Mouse (Mus musculus) CH12.LX (cell line): ENCODE measurements around the gene Anp32b. TPM values are rescaled to one million over a fixed set of nuclear protein-coding genes. Genes with fewer than 3 reads are reported as not detected.

Experiments
- DNase-seq: peaks from one replicate; pipeline ENCODE4 v3.0.0-alpha.2; 2013; ENCODE audit errors: extremely low read depth
- H3K27ac ChIP-seq: 2 replicates; pipeline ENCODE4 v1.5.1; 2012; ENCODE audit warnings: low read depth, mild to moderate bottlenecking, control low read depth, moderate library complexity; ENCODE audit not compliant: insufficient read depth
- H3K27me3 ChIP-seq: replicated peaks from 2 replicates; pipeline ENCODE3; 2012; ENCODE audit warnings: inconsistent platforms
- H3K36me3 ChIP-seq, 2 experiments: replicated peaks in 1 of 2; 2 replicates each; pipeline versions ENCODE3 to v1.6.1; 2012; ENCODE audit warnings: inconsistent platforms in 1 of 2, low read length in 1 of 2, mild to moderate bottlenecking in 1 of 2, mixed read lengths in 1 of 2, moderate library complexity in 1 of 2; ENCODE audit not compliant: control insufficient read depth in 1 of 2, insufficient read depth in 1 of 2
- H3K4me1 ChIP-seq, 2 experiments: 2 replicates each; pipeline ENCODE4 v1.6.1; 2012; ENCODE audit warnings: inconsistent platforms in 1 of 2, moderate library complexity in 1 of 2; ENCODE audit not compliant: insufficient read depth in 2 of 2, control insufficient read depth in 1 of 2
- H3K4me2 ChIP-seq: 2 replicates; pipeline ENCODE4 v1.6.1; 2012; ENCODE audit warnings: low read depth, mild to moderate bottlenecking, control low read depth; ENCODE audit not compliant: poor library complexity, insufficient read depth, severe bottlenecking
- H3K4me3 ChIP-seq, 3 experiments: fragments of 150-350 bp in 1 of 3; sonication (generic) in 1 of 3; replicated peaks in 1 of 3; 2 replicates each; pipeline versions ENCODE3 to v1.5.1; 2011 to 2012; ENCODE audit warnings: low read depth in 2 of 3, low read length in 2 of 3, mild to moderate bottlenecking in 2 of 3, moderate library complexity in 2 of 3, control low read depth in 1 of 3, improper control_type of control experiment in 1 of 3, inconsistent platforms in 1 of 3, mixed read lengths in 1 of 3; ENCODE audit not compliant: poor library complexity in 1 of 3
- H3K79me2 ChIP-seq: replicated peaks from 2 replicates; pipeline ENCODE4 v1.6.1; 2012; ENCODE audit warnings: mild to moderate bottlenecking, moderate library complexity; ENCODE audit not compliant: control insufficient read depth, poor library complexity, insufficient read depth, severe bottlenecking; ENCODE audit errors: extremely low read depth
- H3K9ac ChIP-seq: 2 replicates; pipeline ENCODE4 v1.6.1; 2012; ENCODE audit warnings: low read depth, mild to moderate bottlenecking, control low read depth, moderate library complexity; ENCODE audit not compliant: insufficient read depth
- H3K9me3 ChIP-seq: replicated peaks from 2 replicates; pipeline ENCODE3; 2012; ENCODE audit warnings: low read length, inconsistent platforms, mixed read lengths
- CHD2 ChIP-seq: IDR thresholded peaks from 2 replicates; pipeline ENCODE4 v1.6.1; 2011; ENCODE audit warnings: low read length, improper control_type of control experiment
- E2F4 ChIP-seq: IDR thresholded peaks from 2 replicates; pipeline ENCODE4 v1.6.1; 2011; ENCODE audit warnings: low read depth, low read length, improper control_type of control experiment; ENCODE audit not compliant: insufficient replicate concordance
- GABPA ChIP-seq: IDR thresholded peaks from 2 replicates; pipeline ENCODE4 v1.6.1; 2012; ENCODE audit warnings: low read depth, low read length, improper control_type of control experiment, inconsistent platforms; ENCODE audit not compliant: insufficient replicate concordance
- IRF4 ChIP-seq: IDR thresholded peaks from 2 replicates; pipeline ENCODE4 v1.6.1; 2014; ENCODE audit warnings: low read depth, mild to moderate bottlenecking, inconsistent platforms, low read length, improper control_type of control experiment
- JUND ChIP-seq: conservative IDR thresholded peaks from 2 replicates; pipeline ENCODE4 v1.6.1; 2011; ENCODE audit warnings: low read depth, low read length, improper control_type of control experiment
- KAT2A ChIP-seq: IDR thresholded peaks from 2 replicates; pipeline ENCODE4 v1.6.1; 2012; ENCODE audit warnings: low read length, improper control_type of control experiment, inconsistent platforms; ENCODE audit not compliant: insufficient replicate concordance
- MEF2A ChIP-seq: IDR thresholded peaks from 2 replicates; pipeline ENCODE4 v1.6.1; 2014; ENCODE audit warnings: low read depth, mild to moderate bottlenecking, inconsistent platforms, low read length, improper control_type of control experiment, borderline replicate concordance
- MXI1 ChIP-seq: IDR thresholded peaks from 2 replicates; pipeline ENCODE4 v1.6.1; 2011; ENCODE audit warnings: mild to moderate bottlenecking, low read depth, low read length, improper control_type of control experiment
- MYC ChIP-seq: IDR thresholded peaks from 2 replicates; pipeline ENCODE4 v1.6.1; 2011; ENCODE audit warnings: low read depth, mild to moderate bottlenecking, improper control_type of control experiment, low read length
- NRF1 ChIP-seq: IDR thresholded peaks from 2 replicates; pipeline ENCODE4 v1.6.1; 2014; ENCODE audit warnings: low read depth, mild to moderate bottlenecking, inconsistent platforms, low read length, improper control_type of control experiment, moderate library complexity
- PAX5 ChIP-seq: IDR thresholded peaks from 2 replicates; pipeline ENCODE4 v1.6.1; 2012; ENCODE audit warnings: low read length, inconsistent platforms, mixed read lengths
- RCOR1 ChIP-seq: conservative IDR thresholded peaks from 2 replicates; pipeline ENCODE4 v1.6.1; 2012; ENCODE audit warnings: low read depth, mild to moderate bottlenecking, inconsistent platforms, low read length, improper control_type of control experiment
- SIN3A ChIP-seq: IDR thresholded peaks from 2 replicates; pipeline ENCODE4 v1.6.1; 2012; ENCODE audit warnings: low read length, improper control_type of control experiment, inconsistent platforms
- SMC3 ChIP-seq: IDR thresholded peaks from 2 replicates; pipeline ENCODE4 v1.6.1; 2011; ENCODE audit warnings: low read depth, low read length, improper control_type of control experiment
- TCF12 ChIP-seq: IDR thresholded peaks from 2 replicates; pipeline ENCODE4 v1.6.1; 2014; ENCODE audit warnings: low read depth, mild to moderate bottlenecking, inconsistent platforms, low read length, improper control_type of control experiment
- USF1 ChIP-seq: IDR thresholded peaks from 2 replicates; pipeline ENCODE4 v1.6.1; 2014; ENCODE audit warnings: low read depth, mild to moderate bottlenecking, inconsistent platforms, low read length, improper control_type of control experiment
- dilution Hi-C: fragments of 300-500 bp; cut with MboI; formaldehyde crosslinking; loops from 2 replicates; pipeline ENCODE4 v1.14.3; 2020; ENCODE audit warnings: low sequenced_read_pairs; ENCODE audit not compliant: extremely low pct_unique_long_range_greater_than_20kb, extremely low pct_ligation_motif_present
- in situ Hi-C: fragments of 300-500 bp; cut with MboI; formaldehyde crosslinking; loops from 3 replicates; pipeline ENCODE4 v1.14.3; 2019; ENCODE audit warnings: low sequenced_read_pairs, low pct_ligation_motif_present, low pct_unique_long_range_greater_than_20kb, mixed read lengths
- polyA plus RNA-seq: library from polyadenylated mRNA; unstranded; fragments of >175 nt; gene quantifications from 2 replicates; pipeline ENCODE4 v1.2.1, GENCODE M21; 2012; ENCODE audit warnings: low read depth; ENCODE audit not compliant: insufficient read length
- total RNA-seq, 2 experiments: library from RNA; depleted of rRNA; stranded (reverse); fragments of 300-350 nt in 1 of 2; fragments of >200 nt in 1 of 2; gene quantifications; 2 replicates each; pipeline ENCODE4 v1.2.3; 2012 to 2014

The Anp32b gene
- total and polyA plus RNA-seq, 3 experiments = 29.4 to 864 (median 37.5) TPM

DNA sequence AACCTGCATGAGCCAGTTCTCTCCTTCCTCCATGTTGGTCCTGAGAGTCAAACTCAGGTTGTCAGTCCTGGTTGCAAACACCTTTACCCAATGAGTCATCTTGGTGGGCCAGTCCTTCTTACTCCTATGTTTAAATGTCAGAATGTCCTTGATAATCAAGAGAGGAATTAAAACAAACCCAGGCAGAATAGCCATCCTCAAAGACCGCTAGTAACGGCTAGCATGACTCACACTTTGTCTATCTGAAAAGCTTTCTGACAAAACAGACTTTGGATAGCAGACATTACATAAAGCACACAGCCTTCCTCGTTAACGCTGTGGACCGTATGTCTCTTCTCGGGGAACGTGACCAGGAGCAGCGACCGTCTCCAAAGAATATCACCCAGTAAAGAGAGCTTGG lies 31.9 kb upstream of the Anp32b start:
- no peak overlapping the region for H3K27ac ChIP-seq

GRCm38 (mm10) chr4:46422625-46423024 lies 28.1 kb upstream of the Anp32b start:
- Histone ChIP-seq H3K4me2 (no peak overlapping the region), H3K36me3 (no peaks in the 10 kb centered on the region), H3K79me2 (no peaks in the 10 kb centered on the region), H3K4me1 (peaks cover 4 to 20% of the 10 kb centered on the region in 2 experiments)
- dilution Hi-C loops (no loop called here), in situ Hi-C loops (no loop called here)
- TF ChIP-seq TCF12 (no peak), E2F4 (no peak), NRF1 (peak; percentile 40; the same call in 1 of the 2 replicates)
- TF ChIP-seq, all 38 proteins: peak for 1
- Histone ChIP-seq H3K27ac (no peak overlapping the region), H3K9me3 (no peaks in the 10 kb centered on the region), H3K4me3 (no peak overlapping the region), H3K27me3 (no peaks in the 10 kb centered on the region), H3K9ac (no peak overlapping the region)
- DNase-seq = no peak

More for the DNA sequence above, 31.9 kb upstream of the Anp32b start:
- H3K4me3 ChIP-seq = no peak overlapping the region
- no peaks in the 10 kb centered on the region for H3K9me3 ChIP-seq
- DNase-seq = no peak
- H3K4me1 ChIP-seq = peaks cover 0 to 17% of the 10 kb centered on the region in 2 experiments; a peak in 2 of 4 replicates
- TF ChIP-seq GABPA (no peak), SIN3A (no peak), RCOR1 (no peak), MYC (no peak)
- H3K79me2 ChIP-seq = no peaks in the 10 kb centered on the region
- no peak overlapping the region for H3K9ac ChIP-seq
- in situ Hi-C loops (no loop called here), dilution Hi-C loops (no loop called here)
- no peak overlapping the region for H3K4me2 ChIP-seq
- H3K27me3 ChIP-seq = no peaks in the 10 kb centered on the region
- no peaks in the 10 kb centered on the region for H3K36me3 ChIP-seq

- Histone ChIP-seq H3K4me3 (no peak overlapping the region), H3K27me3 (peaks cover 2% of the 10 kb centered on the region), H3K4me1 (peaks cover 4 to 9% of the 10 kb centered on the region in 2 experiments), H3K4me2 (no peak overlapping the region), H3K27ac (no peak overlapping the region), H3K9ac (no peak overlapping the region), H3K36me3 (no peaks in the 10 kb centered on the region), H3K79me2 (no peaks in the 10 kb centered on the region), H3K9me3 (no peaks in the 10 kb centered on the region)
- TF ChIP-seq CHD2 (no peak), NRF1 (no peak), E2F4 (no peak), JUND (no peak), GABPA (no peak), MEF2A (no peak), TCF12 (no peak), KAT2A (no peak), IRF4 (no peak), PAX5 (no peak), USF1 (no peak), MXI1 (no peak), SMC3 (no peak)
- in situ Hi-C loops = no loop called here
- dilution Hi-C loops = no loop called here
- no peak for DNase-seq
These were observed 21.7 kb upstream of the Anp32b start for GRCm38 (mm10) chr4:46428903-46429499.
